Mouse (Mus musculus) activated CD4-positive, CD25-positive, alpha-beta regulatory T cell (primary cell): ENCODE results near the gene Hspa12a. TPM values are rescaled to one million over a fixed set of nuclear protein-coding genes. Genes with fewer than 3 reads are reported as not detected.

Experiments used
- polyA plus RNA-seq, 2 experiments: library from polyadenylated mRNA; unstranded; fragments of 100-300 nt; shearing (Covaris generic); gene quantifications; one replicate each; pipeline ENCODE4 v1.2.1; 2017

Hspa12a gene
- 1 to 10 TPM in 1 of 2 experiments, under 1 TPM in 1; 0.26 to 2.0 TPM for polyA plus RNA-seq

DNA sequence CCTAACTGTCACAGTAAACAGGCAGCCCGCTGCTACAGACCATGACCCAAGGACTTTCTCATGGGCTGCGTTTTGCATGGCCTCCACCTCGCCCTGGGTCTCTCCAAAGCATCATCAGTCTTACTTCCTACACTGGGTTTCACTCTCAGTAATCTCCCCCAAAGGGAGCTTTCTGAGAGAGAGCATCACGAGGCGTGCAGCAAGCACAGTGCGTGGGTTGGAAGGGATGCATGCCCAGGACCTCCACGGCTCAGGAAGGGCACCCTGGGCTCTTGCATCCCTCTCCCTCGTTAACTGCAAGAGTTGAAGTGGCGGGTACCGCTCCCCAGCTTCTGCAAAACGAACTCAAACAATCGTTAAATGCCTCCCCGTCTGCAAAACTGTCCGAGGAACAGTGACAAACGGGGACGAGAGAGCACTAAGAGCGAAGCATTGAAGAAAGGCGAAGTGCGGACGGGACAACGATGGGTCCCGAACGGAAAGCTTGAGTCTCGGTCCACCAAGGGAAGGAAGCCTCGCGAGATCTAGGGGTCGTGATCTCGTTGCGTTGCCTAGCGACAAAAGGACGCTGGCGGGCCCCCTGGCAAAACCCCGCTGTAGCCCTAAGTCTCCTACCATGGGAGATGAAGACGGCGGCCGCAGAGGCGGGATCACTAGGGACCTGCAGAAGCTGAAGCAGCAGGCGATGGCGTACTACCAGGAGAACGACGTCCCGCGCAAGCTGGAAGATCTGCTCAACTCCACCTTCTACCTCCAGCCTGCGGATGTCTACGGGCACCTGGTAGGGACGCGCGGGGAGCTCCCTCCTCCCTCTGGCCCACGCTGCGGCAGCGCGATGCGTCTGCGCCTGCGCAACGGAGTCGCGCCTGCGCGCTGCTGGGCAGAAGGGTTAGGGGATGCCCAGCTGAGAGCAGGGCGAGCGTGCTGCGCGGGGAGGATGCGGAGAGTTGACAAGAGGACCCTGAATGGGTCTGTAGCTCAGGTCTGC lies at the start of gene Hspa12a, which contains the start of gene Eno4:
TSS of gene Hspa12a (minus strand) at position 814 of the 988 bp plus-strand sequence.
TSS of gene Eno4 (plus strand) at position 585 of the 988 bp plus-strand sequence.

DNA sequence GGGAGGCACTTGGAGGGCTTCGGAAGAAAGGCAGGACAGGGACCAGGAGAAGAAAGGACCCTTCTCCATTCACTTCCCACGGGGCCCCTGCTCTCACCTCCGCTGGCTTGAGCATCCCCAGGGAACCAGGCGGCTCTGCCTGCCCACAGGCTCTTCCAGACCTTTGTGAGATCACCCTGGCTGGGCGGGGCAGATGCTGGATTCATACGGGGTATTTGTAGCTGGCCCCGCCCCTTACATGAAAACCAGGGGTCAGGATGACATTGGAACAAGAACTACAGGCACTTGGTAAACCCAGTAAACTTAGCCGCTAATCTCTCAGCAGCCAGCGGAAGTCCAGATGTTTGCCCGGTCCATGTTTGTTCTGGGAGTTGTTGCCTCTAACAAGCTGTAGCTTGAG lies 149.2 kb downstream of the Hspa12a start, which contains the start of gene 1700019N19Rik:
TSS of gene 1700019N19Rik (minus strand) at position 178 of the 400 bp plus-strand sequence.

DNA sequence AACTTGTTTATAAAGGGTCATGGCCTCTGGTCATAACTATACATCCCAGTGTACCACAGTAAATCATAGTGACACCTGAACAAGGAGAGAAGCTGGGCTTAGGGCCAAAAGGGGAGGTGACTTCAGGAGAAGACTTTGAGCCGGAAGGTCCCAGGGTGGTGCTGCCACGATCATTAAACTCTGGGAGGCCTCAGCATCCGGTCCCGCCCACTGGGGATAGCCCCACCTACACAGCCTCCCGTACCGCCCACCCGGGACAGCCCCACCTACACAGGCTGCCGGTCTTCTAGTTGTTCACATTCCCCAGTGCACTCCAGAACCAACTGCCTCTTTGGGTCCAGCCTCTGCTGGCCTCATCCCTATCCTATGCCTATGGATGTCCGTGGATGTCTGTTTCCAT lies 184.0 kb downstream of the Hspa12a start, which contains the start of gene Pnliprp2:
TSS of gene Pnliprp2 (plus strand) at position 297 of the 400 bp plus-strand sequence.

Other genes starting within 250 kb of the Hspa12a start
- gene Pnliprp1, start 214.8 kb downstream of the Hspa12a start, polyA plus RNA-seq: under 1 TPM; 0.45 to 0.50 TPM
- under 1 TPM in 1 of 2 experiments, not detected in 1; 0.18 TPM for gene Pnliprp2, start 183.9 kb downstream of the Hspa12a start, polyA plus RNA-seq
- not detected for gene 1700019N19Rik, start 149.2 kb downstream of the Hspa12a start, polyA plus RNA-seq
- gene Eno4, start 229 bp downstream of the Hspa12a start, polyA plus RNA-seq: under 1 TPM in 1 of 2 experiments, not detected in 1; 0.17 TPM
- 1 to 10 TPM; 1.1 to 1.2 TPM for gene Shtn1, start 132.4 kb upstream of the Hspa12a start, polyA plus RNA-seq
- not detected for gene Vax1, start 226.4 kb upstream of the Hspa12a start, polyA plus RNA-seq